Mouse (Mus musculus) lung, postnatal 4 days (tissue): ENCODE results near the gene Pappa2.

Experiments
- DNase-seq, 2 experiments: peaks; one replicate each; pipeline ENCODE4 v3.0.0; 2021

Gene Pappa2

GRCm38 (mm10) chr1:158980390-158980789, at the start of gene Pappa2:
Gene Pappa2 (minus strand): TSS chr1:158980490.
- DNase-seq = no peak

- DNase-seq = no peak
Measured at GRCm38 (mm10) chr1:159029106-159029505, 48.8 kb upstream of the Pappa2 start.

GRCm38 (mm10) chr1:159014940-159015660, 34.8 kb upstream of the Pappa2 start:
- no peak for DNase-seq

- DNase-seq = no peak
Measured at GRCm38 (mm10) chr1:158987042-158987441, 6.8 kb upstream of the Pappa2 start.

- no peak for DNase-seq
Measured at GRCm38 (mm10) chr1:158962340-158962739, 17.9 kb downstream of the Pappa2 start.

GRCm38 (mm10) chr1:158960984-158961383, 19.3 kb downstream of the Pappa2 start:
- DNase-seq = no peak

GRCm38 (mm10) chr1:158960549-158960948, 19.7 kb downstream of the Pappa2 start:
- DNase-seq = no peak

- no peak for DNase-seq
Measured at GRCm38 (mm10) chr1:158956361-158956760, 23.9 kb downstream of the Pappa2 start.

- no peak for DNase-seq
Measured at GRCm38 (mm10) chr1:158954785-158955184, 25.5 kb downstream of the Pappa2 start.

- peak; percentile 36 to 75 for DNase-seq
Measured at GRCm38 (mm10) chr1:158953479-158954207, 26.6 kb downstream of the Pappa2 start.

GRCm38 (mm10) chr1:158949041-158949440, 31.2 kb downstream of the Pappa2 start:
- no peak for DNase-seq

GRCm38 (mm10) chr1:158947981-158948735, 32.1 kb downstream of the Pappa2 start:
- DNase-seq = no peak

- no peak for DNase-seq
Measured at GRCm38 (mm10) chr1:158944936-158945335, 35.4 kb downstream of the Pappa2 start.

- no peak for DNase-seq
Measured at GRCm38 (mm10) chr1:158942864-158943263, 37.4 kb downstream of the Pappa2 start.

- DNase-seq = no peak
Measured at GRCm38 (mm10) chr1:158940966-158941365, 39.3 kb downstream of the Pappa2 start.

- DNase-seq = no peak
Measured at GRCm38 (mm10) chr1:158934447-158934846, 45.8 kb downstream of the Pappa2 start.

GRCm38 (mm10) chr1:158931202-158931827, 49.0 kb downstream of the Pappa2 start:
- DNase-seq = no peak

GRCm38 (mm10) chr1:158929369-158929768, 50.9 kb downstream of the Pappa2 start:
- DNase-seq = no peak

- peak; percentile 9 to 31 for DNase-seq
Measured at GRCm38 (mm10) chr1:158920451-158920850, 59.8 kb downstream of the Pappa2 start.

- DNase-seq = no peak
Measured at GRCm38 (mm10) chr1:158918890-158919289, 61.4 kb downstream of the Pappa2 start.

GRCm38 (mm10) chr1:158917067-158917466, 63.2 kb downstream of the Pappa2 start:
- no peak for DNase-seq

- DNase-seq = no peak
Measured at GRCm38 (mm10) chr1:158915592-158915991, 64.7 kb downstream of the Pappa2 start.

GRCm38 (mm10) chr1:158910661-158911060, 69.6 kb downstream of the Pappa2 start:
- no peak for DNase-seq
